Mouse (Mus musculus) kidney, postnatal 0 days (tissue): ENCODE data around the gene Gm266. TPM values are rescaled to one million over a fixed set of nuclear protein-coding genes. Genes with fewer than 3 reads are reported as not detected.
A peak's percentile ranks its signal among the peaks of the same experiment; 100 is the strongest.

Experiments
- ATAC-seq: fragments of 200-750 bp; cut with Nextera tagmentation; replicated peaks from 2 replicates; pipeline ENCODE4 v1.8.0; 2017; ENCODE audit warnings: low read depth, moderate number of reproducible peaks, moderate TSS enrichment, moderate library complexity; ENCODE audit not compliant: low FRiP score
- DNase-seq: peaks from one replicate; pipeline ENCODE4 v3.0.0-alpha.2; 2016; ENCODE audit warnings: low spot score
- H3K27ac ChIP-seq: fragments of 300-500 bp; sonication (generic); 2 replicates; pipeline ENCODE4 v1.5.1; 2014; ENCODE audit warnings: mild to moderate bottlenecking
- H3K27me3 ChIP-seq: fragments of 300-500 bp; sonication (generic); 2 replicates; pipeline ENCODE4 v1.6.1; 2014; ENCODE audit warnings: low read length, mixed read lengths; ENCODE audit not compliant: insufficient read depth
- H3K36me3 ChIP-seq: fragments of 300-500 bp; sonication (generic); 2 replicates; pipeline ENCODE4 v1.6.1; 2014; ENCODE audit warnings: low read length, mixed read lengths; ENCODE audit not compliant: insufficient read depth
- H3K4me1 ChIP-seq: fragments of 300-500 bp; sonication (generic); replicated peaks from 2 replicates; pipeline ENCODE4 v1.6.1; 2014; ENCODE audit warnings: antibody characterized with exemption, low read length, mixed read lengths; ENCODE audit not compliant: insufficient read depth
- H3K4me2 ChIP-seq: fragments of 300-500 bp; sonication (generic); 2 replicates; pipeline ENCODE4 v1.6.1; 2014; ENCODE audit warnings: mild to moderate bottlenecking, low read length, moderate library complexity, mixed read lengths
- H3K4me3 ChIP-seq: fragments of 300-500 bp; sonication (generic); replicated peaks from 2 replicates; pipeline ENCODE4 v1.5.1; 2014; ENCODE audit warnings: low read depth, low read length
- H3K9ac ChIP-seq: fragments of 300-500 bp; sonication (generic); 2 replicates; pipeline ENCODE4 v1.6.1; 2014; ENCODE audit warnings: low read depth, low read length
- H3K9me3 ChIP-seq: fragments of 300-500 bp; sonication (generic); replicated peaks from 2 replicates; pipeline ENCODE4 v1.6.1; 2016; ENCODE audit warnings: low read length, inconsistent platforms, mixed read lengths
- CTCF ChIP-seq: IDR thresholded peaks from 2 replicates; pipeline ENCODE4 v1.5.1; 2016; ENCODE audit warnings: antibody characterized with exemption, low read depth, mild to moderate bottlenecking, moderate library complexity
- WGBS: fragments of 180-500 bp; shearing (Covaris S2); extraction: QIAGEN DNeasy Blood & Tissue Kit; methylation state at CpG from one replicate; pipeline ENCODE4 v1.1.7; 2014; 5-methylcytosine and 5-hydroxymethylcytosine counted together
- polyA plus RNA-seq: library from polyadenylated mRNA; unstranded; fragments of >200 nt; fragmentation: Nextera tagmentation; extraction: Ambion mirVana; gene quantifications from 2 replicates; pipeline ENCODE4 v1.2.1, GENCODE M21; 2015

Gene Gm266
- 97.1 and 109 TPM in 2 replicates for polyA plus RNA-seq

- Histone ChIP-seq H3K4me1 (peaks cover 23% of the 10 kb centered on the region), H3K9me3 (no peaks in the 10 kb centered on the region), H3K36me3 (no peaks in the 10 kb centered on the region), H3K4me3 (peak within 1 kb of the TSS; percentile 54), H3K4me2 (peak within 1 kb of the TSS; percentile 88), H3K27me3 (no peaks in the 10 kb centered on the region), H3K27ac (peak within 1 kb of the TSS; percentile 88), H3K9ac (peak within 1 kb of the TSS; percentile 74)
- under 1% methylated on average over 46 of the region's 58 CpGs for WGBS
- ATAC-seq (peak; percentile 89), DNase-seq (peak; percentile 92)
- TF ChIP-seq CTCF = no peak
Measured at GRCm38 (mm10) chr12:111485652-111486306, at the start of gene Gm266. Gm266 (minus strand) TSS chr12:111485823.

DNA sequence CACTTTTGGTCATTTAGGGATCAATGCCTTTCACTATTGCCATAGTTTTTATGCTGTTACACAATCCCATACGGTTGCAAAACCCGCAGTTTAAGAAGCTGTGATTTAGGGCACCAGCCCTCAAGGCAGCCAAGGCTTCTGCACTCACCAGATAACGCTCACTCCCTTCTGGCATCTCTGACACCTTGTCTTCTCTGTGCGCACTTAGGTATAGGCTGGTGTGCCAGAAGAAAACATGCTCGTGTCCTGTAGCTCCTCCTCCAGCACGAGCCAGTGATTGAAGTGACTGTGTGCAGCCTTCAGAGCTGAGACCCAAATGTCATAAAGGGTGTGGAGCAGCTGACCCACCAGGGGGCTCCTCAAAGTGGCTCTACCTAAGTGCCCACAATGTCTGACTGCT is 49.7 kb upstream of the Gm266 start:
- Histone ChIP-seq H3K27me3 (no peaks in the 10 kb centered on the region), H3K27ac (no peak overlapping the region), H3K4me1 (peaks cover 5% of the 10 kb centered on the region; the same call in 1 of the 2 replicates), H3K4me3 (no peak overlapping the region), H3K4me2 (no peak overlapping the region), H3K9ac (no peak overlapping the region), H3K9me3 (no peaks in the 10 kb centered on the region), H3K36me3 (no peaks in the 10 kb centered on the region)
- ATAC-seq (no peak), DNase-seq (no peak)
- 41% methylated on average over 6 of the region's 6 CpGs for WGBS
- peak; percentile 14; the same call in 1 of the 2 replicates for TF ChIP-seq CTCF

DNA sequence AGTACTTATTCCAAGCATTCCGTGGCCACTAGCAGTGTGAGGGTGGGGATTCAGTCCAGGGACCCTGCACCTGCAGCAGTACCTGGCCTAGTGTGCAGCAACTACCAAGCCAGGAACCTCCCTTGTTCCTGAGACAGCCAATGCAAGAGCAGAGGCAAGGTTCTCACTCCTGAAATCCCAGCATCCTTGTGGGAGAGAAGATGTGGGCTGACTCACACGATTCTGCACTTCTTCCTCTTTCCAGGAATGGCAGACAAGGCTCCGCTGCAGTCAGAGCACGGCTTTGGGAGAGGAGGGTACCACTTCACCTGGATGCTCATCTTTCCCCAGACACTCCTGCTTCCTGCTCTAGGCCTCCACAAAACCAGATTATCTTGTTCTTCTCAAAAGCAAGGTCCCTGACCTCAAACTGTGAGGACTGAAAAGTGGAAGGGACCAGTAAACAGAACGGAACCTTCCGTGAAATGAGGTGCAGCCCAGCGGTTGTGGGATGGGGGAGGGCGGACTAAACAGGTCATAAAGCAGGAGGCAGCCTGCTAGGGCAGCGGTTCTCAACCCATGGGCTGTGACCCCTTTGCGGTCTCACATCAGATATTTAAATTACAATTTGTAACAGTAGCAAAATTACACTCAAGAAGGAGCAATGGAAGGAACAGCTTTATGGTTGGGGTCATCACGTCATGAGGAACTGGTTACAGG is 47.6 kb upstream of the Gm266 start:
- WGBS = 36% methylated on average over 11 of the region's 11 CpGs
- no peak overlapping the region for H3K27ac ChIP-seq
- ATAC-seq = no peak

GRCm38 (mm10) chr12:111529192-111529591 is 43.6 kb upstream of the Gm266 start:
- Histone ChIP-seq H3K4me1 (no peaks in the 10 kb centered on the region), H3K36me3 (no peaks in the 10 kb centered on the region), H3K27ac (no peak overlapping the region), H3K27me3 (no peaks in the 10 kb centered on the region), H3K4me2 (no peak overlapping the region), H3K4me3 (no peak overlapping the region), H3K9me3 (no peaks in the 10 kb centered on the region), H3K9ac (no peak overlapping the region)
- ATAC-seq (no peak), DNase-seq (no peak)
- WGBS = 18% methylated on average over 8 of the region's 8 CpGs
- no peak for TF ChIP-seq CTCF

More for the DNA sequence above, 47.6 kb upstream of the Gm266 start:
- Histone ChIP-seq H3K9ac (no peak overlapping the region), H3K36me3 (no peaks in the 10 kb centered on the region), H3K9me3 (no peaks in the 10 kb centered on the region), H3K27me3 (no peaks in the 10 kb centered on the region), H3K4me3 (no peak overlapping the region), H3K4me2 (no peak overlapping the region), H3K4me1 (no peaks in the 10 kb centered on the region; the same call in 1 of the 2 replicates)
- DNase-seq = no peak
- TF ChIP-seq CTCF = no peak

DNA sequence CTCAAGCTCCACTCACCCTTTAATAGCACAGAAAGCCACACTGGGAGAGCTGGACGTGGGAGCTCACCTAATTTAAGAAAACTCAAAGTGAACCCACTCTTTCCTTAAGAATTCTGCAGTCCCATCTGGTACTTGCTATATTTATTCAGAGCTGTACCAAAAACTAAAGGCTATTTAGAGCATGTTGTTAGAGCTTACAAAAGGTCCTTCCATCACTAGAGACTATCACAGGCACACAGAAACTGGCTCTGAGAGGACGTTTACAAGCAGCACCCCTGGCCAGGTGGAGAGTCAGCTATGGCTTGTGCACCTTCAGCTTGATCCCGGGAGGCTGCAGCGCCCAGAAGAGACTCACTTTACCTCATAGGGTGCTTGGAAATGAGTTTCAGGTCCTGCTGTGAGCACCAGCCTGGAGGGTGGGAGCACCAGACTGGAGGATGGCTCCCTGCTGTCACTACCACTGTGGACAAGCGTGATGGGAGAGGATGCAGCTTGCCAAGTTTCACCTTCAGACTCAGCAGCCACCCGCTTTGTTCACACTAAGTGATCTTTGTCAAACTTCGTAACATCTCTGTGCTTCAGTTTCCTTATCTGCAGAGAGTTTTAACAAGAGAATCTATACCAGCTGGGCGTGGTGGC is 42.1 kb upstream of the Gm266 start:
- H3K4me2 ChIP-seq = no peak overlapping the region
- ATAC-seq (no peak), DNase-seq (no peak)
- H3K4me1 ChIP-seq = no peaks in the 10 kb centered on the region
- 64% methylated on average over 8 of the region's 8 CpGs for WGBS
- no peak overlapping the region for H3K27ac ChIP-seq
- H3K9ac ChIP-seq = no peak overlapping the region
- no peak overlapping the region for H3K4me3 ChIP-seq
- no peaks in the 10 kb centered on the region for H3K27me3 ChIP-seq
- no peaks in the 10 kb centered on the region for H3K36me3 ChIP-seq
- TF ChIP-seq CTCF = no peak
- no peaks in the 10 kb centered on the region for H3K9me3 ChIP-seq

DNA sequence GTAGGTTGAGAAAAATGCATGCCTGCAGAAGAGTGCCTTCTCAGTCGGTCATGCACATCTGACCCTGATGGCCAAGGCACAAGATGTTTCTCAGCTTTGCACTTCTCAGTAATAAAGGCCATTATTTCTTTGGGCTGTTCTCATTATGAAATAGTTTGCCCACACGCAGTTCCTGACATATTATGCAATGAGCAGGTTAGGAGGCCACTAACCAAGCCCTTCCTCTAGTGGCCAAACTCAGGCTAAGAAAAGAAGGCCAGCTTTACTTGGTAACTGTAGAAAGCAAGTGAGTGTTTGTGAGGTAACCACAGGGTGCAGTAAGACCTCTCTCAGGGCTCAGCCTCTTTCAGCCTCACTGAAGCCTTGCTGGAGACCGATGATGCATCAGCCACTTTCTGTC is 39.3 kb upstream of the Gm266 start:
- no peak for TF ChIP-seq CTCF
- no peaks in the 10 kb centered on the region for H3K27me3 ChIP-seq
- no peaks in the 10 kb centered on the region for H3K4me1 ChIP-seq
- no peak for ATAC-seq
- no peak overlapping the region for H3K4me2 ChIP-seq
- no peak overlapping the region for H3K27ac ChIP-seq
- no peaks in the 10 kb centered on the region for H3K9me3 ChIP-seq
- H3K36me3 ChIP-seq = no peaks in the 10 kb centered on the region
- WGBS = 81% methylated on average over 3 of the region's 3 CpGs
- no peak for DNase-seq
- H3K4me3 ChIP-seq = no peak overlapping the region
- no peak overlapping the region for H3K9ac ChIP-seq
